Mouse (Mus musculus) fat pad, adult 2 months (tissue): ENCODE data around the gene Cstf2t.

Experiments
- DNase-seq: peaks from one replicate; pipeline ENCODE4 v3.0.0-alpha.2; 2011; ENCODE audit warnings: low read depth, low spot score; ENCODE audit errors: extremely low read depth

Gene Cstf2t

DNA sequence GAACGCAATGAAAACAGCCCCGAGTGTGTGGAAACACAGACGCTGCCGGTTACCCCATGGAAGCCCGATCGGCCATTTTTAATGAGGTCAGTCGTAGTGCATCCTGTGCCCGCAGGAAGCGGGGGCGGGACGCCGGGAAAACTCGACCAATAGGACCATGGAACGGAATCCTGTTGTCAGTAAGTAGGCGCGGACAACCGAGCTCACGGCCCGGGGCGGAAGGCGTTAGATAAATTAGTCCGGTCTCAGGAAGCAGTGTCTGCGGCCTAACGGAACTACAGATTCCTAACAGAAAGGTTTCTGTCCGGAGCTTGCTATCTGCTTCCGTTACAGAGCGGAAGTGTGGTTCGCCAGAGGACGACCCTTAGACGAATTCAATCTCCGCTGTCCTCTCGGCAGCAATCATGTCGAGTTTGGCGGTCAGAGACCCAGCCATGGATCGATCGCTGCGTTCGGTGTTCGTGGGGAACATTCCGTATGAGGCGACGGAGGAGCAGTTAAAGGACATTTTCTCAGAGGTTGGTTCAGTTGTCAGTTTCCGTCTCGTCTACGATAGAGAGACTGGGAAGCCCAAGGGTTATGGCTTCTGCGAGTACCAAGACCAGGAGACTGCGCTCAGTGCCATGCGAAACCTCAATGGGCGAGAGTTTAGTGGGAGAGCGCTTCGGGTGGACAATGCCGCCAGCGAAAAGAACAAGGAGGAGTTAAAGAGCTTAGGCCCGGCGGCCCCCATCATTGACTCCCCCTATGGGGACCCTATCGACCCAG lies at the start of gene Cstf2t:
Cstf2t (plus strand) TSS at position 176 of the 768 bp plus-strand sequence.
- DNase-seq: peak; percentile 80

GRCm38 (mm10) chr19:31038951-31039350 lies 43.7 kb upstream of the Cstf2t start:
- no peak for DNase-seq

DNA sequence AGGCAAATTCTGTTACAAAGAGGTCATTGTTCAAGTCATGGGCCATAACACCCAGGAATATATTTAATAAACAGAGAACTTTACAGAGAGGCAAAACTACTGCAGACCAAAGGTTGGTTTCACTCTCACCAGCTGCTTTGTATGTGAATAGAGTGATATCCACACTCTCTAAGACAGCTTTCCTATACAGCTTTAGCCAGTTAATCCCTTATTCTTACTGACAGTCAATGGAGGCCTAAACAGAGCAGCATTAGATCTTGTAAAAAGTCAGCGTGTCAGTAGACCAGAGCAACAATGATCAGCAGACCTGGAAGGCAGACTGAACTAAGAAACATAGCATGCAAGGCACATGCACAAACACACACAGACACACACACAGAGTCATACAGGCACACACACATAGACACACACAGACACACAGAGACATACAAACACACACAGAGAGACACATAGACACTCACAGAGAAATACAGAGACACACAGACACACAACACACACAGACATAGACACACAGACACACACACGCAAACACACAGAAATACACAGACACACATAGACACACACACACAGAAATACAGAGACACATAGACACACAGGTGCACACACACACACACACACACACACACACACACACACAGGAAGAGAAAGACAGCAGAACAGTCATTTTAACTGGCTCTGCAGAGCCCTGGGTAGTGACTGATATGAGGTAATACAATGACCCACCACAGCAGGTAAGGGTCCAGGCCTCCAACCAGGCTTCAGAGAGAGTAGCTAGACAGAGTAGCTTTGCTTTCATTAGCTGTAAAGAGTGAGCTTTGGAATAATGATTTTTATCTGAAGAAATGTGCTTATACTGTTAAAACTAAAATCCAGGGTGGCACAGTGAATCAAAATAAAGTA lies 41.4 kb upstream of the Cstf2t start:
- no peak for DNase-seq

DNA sequence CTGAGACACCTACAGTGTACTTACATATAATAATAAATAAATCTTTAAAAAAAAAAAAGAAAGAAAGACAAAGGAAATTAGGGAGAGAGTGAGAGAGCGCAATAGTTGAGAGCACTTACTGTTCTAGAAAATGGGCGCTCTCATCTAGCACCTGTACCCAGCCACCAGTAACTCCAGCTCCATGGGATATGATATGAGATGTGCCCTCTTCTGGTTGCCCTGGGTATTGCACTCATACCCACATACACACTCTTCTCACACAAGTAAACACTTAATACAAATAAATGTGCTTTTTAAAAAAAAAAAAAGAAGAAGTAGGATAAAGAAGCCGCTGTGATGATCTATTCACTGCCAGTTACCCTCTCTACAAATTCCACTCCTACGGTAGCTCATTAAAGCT lies 36.0 kb upstream of the Cstf2t start:
- DNase-seq: no peak

- DNase-seq: no peak
Observed at GRCm38 (mm10) chr19:31064740-31065139, 17.9 kb upstream of the Cstf2t start.

- DNase-seq: no peak
Observed at GRCm38 (mm10) chr19:31065206-31065781, 17.3 kb upstream of the Cstf2t start.

GRCm38 (mm10) chr19:31073959-31074716 lies 8.5 kb upstream of the Cstf2t start:
- DNase-seq: no peak

GRCm38 (mm10) chr19:31074717-31075063 lies 7.9 kb upstream of the Cstf2t start:
- DNase-seq: no peak

DNA sequence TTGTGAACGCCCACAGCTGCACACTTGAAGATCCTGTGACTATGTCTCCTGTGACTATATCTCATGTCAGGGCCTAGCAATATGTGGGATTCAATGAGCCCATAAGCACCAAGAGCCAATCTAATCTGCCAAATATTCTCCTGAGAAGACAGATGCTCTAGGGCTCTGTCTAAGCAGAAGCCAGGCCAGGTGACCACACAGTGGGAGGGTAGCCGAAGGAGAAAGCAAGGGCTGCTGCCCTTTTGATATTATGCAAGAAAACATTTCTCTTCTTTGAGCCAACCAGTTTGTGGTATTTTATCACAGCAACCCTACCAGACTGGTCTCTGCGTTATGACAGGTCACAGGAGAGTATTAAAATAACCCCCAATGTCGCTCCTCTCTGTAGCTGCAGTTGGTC lies 6.5 kb upstream of the Cstf2t start:
- no peak for DNase-seq

DNA sequence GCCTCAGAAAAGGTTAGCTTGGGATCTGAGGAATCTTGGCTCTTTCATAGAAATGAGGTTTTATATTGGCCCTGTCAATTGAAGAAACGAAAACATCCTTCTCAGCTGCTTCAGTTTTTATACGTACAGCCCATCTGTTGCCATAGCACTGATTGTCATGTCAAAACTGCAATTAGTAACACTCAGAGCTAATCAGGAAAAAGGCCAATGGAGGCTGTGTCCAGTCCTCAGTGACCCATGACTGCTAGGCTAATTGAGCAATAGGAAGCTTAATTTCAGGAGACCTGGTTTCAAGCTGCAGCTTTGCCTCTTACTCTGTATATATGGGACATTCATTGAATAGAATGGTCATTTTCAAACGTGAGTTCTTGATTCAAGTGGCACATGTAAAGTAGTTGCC lies 4.4 kb upstream of the Cstf2t start:
- DNase-seq: no peak

- no peak for DNase-seq
Observed at GRCm38 (mm10) chr19:31082226-31082625, 411 bp upstream of the Cstf2t start.

DNA sequence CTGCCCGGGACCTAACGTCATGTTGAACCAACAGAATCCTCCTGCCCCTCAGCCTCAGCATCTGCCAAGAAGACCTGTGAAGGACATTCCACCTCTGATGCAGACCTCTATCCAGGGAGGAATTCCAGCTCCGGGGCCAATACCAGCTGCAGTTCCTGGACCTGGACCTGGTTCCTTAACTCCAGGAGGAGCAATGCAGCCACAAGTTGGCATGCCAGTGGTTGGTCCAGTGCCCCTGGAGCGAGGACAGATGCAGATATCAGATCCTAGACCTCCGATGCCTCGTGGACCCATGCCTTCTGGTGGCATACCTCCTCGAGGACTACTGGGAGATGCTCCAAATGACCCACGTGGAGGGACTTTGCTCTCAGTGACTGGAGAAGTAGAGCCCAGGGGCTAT lies 1.1 kb downstream of the Cstf2t start:
- DNase-seq: no peak

DNA sequence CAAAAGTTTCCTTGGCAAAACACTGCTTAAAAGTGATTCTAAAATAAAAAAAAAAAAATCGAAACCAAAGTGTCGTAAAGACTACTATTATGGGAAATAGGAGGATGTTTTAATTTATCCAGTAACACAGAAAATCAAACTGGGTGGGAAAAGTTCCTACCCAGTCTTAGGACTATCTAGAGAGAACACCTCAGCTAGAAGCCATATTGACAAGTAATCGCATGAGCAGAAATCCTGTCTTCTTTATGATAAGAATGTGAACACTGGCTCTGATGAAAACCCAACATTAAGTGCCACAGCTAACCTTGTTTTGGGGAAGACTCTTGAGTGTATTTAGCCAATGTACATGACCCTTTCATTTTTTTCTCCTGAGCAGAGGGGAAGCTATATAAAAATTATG lies 15.2 kb downstream of the Cstf2t start:
- no peak for DNase-seq

DNA sequence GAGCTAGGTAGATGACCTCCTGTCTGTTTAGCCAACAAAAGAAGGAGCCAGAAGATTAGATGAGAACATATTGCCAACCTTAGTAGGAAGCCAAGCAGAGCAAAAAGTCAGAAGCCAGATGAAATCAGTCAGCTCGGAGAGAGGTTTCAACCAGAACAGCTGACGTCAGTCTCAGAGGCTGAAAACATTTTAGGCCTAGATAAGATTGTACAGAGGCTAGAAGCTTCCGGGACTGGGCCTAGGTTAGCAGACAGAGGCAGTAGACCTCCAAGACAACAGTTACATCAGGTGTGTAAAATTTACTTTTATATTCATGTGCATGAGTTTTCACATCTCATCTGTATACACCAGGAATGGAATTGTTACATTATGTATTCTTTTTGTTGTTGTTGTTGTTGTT lies 16.7 kb downstream of the Cstf2t start:
- DNase-seq: no peak

GRCm38 (mm10) chr19:31104764-31105163 lies 22.1 kb downstream of the Cstf2t start:
- DNase-seq: no peak

GRCm38 (mm10) chr19:31106036-31106435 lies 23.4 kb downstream of the Cstf2t start:
- DNase-seq: no peak

GRCm38 (mm10) chr19:31106835-31107554 lies 24.4 kb downstream of the Cstf2t start:
- no peak for DNase-seq

- DNase-seq: no peak
Observed at GRCm38 (mm10) chr19:31114690-31115089, 32.1 kb downstream of the Cstf2t start.

GRCm38 (mm10) chr19:31124628-31125027 lies 42.0 kb downstream of the Cstf2t start:
- no peak for DNase-seq

- no peak for DNase-seq
Observed at GRCm38 (mm10) chr19:31132614-31133013, 50.0 kb downstream of the Cstf2t start.
